Mouse (Mus musculus): Measurements from ENCODE around the gene Adgrl2. TPM values are rescaled to one million over a fixed set of nuclear protein-coding genes. Genes with fewer than 3 reads are reported as not detected.

Gene Adgrl2
- polyA plus RNA-seq, 1 experiment from 2014 or later: 98.1 TPM

DNA sequence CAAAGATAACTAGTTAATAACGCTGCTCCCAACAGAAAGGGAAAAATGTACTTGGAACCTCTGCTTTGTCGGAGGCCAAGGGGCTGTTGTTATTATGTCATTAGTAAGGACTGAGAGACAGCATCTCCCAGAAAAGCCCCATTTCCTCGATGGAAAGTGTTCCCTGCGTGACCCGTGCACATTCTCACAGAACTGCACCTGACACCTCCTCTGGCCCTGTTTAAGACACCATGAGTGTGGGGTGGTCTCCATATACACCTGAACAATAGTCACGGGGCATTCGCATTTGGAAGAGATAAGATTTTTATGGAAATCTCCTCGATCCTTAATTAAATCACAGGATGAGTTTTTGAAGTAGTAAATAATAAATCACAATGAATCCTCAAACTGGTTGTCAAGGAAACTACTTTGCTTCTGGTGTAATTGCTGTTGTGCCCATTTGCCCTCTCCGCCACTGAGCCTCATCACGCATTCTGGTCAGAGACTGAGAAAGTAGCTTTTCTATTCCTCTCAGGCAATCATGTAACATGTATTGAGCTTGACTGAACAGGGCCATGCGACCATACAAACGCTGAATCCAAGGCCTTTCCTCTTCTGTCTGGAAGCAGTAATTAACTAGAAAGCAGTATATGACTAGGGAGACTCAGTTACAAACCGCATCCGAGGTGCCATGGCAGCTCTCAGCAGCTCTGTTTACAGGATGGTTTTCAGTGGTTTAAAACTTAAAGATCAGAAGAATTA lies 77.2 kb downstream of the Adgrl2 start:
- no peak overlapping the region for H3K4me2 ChIP-seq (replicated peaks)
- H3K36me3 ChIP-seq: no peaks in the 10 kb centered on the region
- H3K4me1 ChIP-seq: peaks cover 20% of the 10 kb centered on the region
- H3K9me3 ChIP-seq (replicated peaks): no peaks in the 10 kb centered on the region
- no peak overlapping the region for H3K4me3 ChIP-seq
- H3K27ac ChIP-seq: no peak overlapping the region
- no peak overlapping the region for H3K9ac ChIP-seq
- ATAC-seq (ENCODE audit: low FRiP score): peak; percentile 57; the same call in 1 of the 2 replicates
- H3K27me3 ChIP-seq: no peaks in the 10 kb centered on the region
- 61% methylated on average over 14 of the region's 14 CpGs for WGBS

DNA sequence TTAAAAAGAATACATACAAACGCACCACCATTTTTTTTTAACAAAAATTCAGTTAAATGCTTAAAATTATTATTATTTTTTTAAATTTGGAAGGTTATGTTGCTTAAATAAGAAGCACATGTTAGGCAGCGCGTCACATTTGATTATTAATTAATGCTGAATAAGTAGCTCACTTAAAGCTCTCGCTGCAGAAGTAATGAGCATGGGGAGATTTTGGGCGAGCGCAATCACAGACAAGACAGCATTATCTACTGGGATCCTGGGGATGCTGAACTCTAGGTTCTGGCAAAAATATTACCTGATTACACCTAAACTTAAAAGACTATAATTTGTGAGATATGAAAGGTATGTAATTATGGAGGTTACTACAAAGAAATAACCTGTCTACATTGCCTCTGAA lies 77.8 kb downstream of the Adgrl2 start:
- H3K4me1 ChIP-seq: peaks cover 20% of the 10 kb centered on the region
- no peak overlapping the region for H3K4me2 ChIP-seq (replicated peaks)
- H3K4me3 ChIP-seq: no peak overlapping the region
- H3K9me3 ChIP-seq (replicated peaks): no peaks in the 10 kb centered on the region
- H3K36me3 ChIP-seq: no peaks in the 10 kb centered on the region
- WGBS: 77% methylated on average over 6 of the region's 6 CpGs
- H3K9ac ChIP-seq: no peak overlapping the region
- H3K27me3 ChIP-seq: no peaks in the 10 kb centered on the region
- no peak for ATAC-seq (ENCODE audit: low FRiP score)
- H3K27ac ChIP-seq: no peak overlapping the region

DNA sequence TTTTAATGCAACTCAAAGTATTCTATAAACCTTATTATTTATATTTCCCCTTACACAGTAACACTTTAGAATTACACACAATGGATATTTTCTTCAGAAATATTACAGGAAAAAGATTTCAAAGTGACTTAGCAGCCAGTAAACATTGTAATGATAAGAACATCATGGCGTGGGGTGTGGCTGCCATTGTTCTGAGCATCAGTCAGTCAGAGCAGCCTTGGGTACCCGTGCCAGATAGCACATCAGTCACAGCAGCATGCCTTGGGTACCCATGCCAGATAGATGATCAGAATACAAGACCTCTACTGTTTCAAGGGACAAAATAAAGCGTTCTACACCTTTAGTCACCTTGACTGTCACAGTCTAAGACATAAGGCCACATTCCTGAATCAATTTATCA lies 82.5 kb downstream of the Adgrl2 start:
- H3K4me1 ChIP-seq: peaks cover 13% of the 10 kb centered on the region
- WGBS: 78% methylated on average over 3 of the region's 3 CpGs

DNA sequence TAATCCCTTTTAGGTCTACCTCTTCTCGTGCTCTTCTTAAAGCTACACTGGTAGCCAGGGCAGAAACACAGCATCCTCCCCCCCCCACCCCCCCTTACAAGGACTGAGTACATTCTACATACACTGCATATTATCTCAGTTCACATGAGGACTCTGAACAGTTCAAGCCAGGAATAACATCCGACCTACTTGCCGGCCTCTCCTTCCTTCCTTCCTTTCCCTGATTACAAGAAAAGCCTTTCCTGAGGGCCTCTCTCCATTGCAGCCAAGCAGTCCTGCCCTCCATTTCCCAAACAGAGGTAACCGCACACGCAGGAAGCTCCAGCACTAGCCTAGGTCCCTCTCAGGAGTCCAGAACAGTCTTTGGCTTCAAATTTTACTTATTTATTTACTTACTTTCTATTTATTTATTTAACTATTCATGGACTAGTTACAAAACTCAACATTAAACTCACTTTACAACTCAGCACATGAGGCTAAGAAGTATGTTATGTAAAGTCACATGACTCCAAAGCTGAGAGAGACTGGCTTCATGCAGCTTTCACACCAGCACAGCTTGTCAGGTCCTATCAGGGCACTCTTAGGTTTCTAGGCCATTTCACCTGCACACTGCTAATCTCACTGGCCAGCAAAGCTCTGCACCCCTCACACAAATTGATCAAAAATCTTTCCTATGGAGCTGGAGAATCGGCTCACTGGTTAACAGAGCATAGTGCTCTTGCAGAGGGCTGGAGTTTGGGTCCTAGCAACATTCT lies 83.2 kb downstream of the Adgrl2 start:
- no peaks in the 10 kb centered on the region for H3K36me3 ChIP-seq
- H3K4me1 ChIP-seq: peaks cover 11% of the 10 kb centered on the region
- H3K9ac ChIP-seq: no peak overlapping the region
- no peaks in the 10 kb centered on the region for H3K9me3 ChIP-seq (replicated peaks)
- 86% methylated on average over 6 of the region's 6 CpGs for WGBS
- no peaks in the 10 kb centered on the region for H3K27me3 ChIP-seq
- no peak overlapping the region for H3K4me2 ChIP-seq (replicated peaks)
- no peak overlapping the region for H3K27ac ChIP-seq
- H3K4me3 ChIP-seq: no peak overlapping the region
- ATAC-seq (ENCODE audit: low FRiP score): no peak

More for the DNA sequence above, 82.5 kb downstream of the Adgrl2 start:
- Histone ChIP-seq H3K4me3 (no peak overlapping the region), H3K9me3 (replicated peaks) (no peaks in the 10 kb centered on the region), H3K27me3 (no peaks in the 10 kb centered on the region), H3K27ac (no peak overlapping the region), H3K36me3 (no peaks in the 10 kb centered on the region), H3K9ac (no peak overlapping the region), H3K4me2 (replicated peaks) (no peak overlapping the region)
- no peak for ATAC-seq (ENCODE audit: low FRiP score)

DNA sequence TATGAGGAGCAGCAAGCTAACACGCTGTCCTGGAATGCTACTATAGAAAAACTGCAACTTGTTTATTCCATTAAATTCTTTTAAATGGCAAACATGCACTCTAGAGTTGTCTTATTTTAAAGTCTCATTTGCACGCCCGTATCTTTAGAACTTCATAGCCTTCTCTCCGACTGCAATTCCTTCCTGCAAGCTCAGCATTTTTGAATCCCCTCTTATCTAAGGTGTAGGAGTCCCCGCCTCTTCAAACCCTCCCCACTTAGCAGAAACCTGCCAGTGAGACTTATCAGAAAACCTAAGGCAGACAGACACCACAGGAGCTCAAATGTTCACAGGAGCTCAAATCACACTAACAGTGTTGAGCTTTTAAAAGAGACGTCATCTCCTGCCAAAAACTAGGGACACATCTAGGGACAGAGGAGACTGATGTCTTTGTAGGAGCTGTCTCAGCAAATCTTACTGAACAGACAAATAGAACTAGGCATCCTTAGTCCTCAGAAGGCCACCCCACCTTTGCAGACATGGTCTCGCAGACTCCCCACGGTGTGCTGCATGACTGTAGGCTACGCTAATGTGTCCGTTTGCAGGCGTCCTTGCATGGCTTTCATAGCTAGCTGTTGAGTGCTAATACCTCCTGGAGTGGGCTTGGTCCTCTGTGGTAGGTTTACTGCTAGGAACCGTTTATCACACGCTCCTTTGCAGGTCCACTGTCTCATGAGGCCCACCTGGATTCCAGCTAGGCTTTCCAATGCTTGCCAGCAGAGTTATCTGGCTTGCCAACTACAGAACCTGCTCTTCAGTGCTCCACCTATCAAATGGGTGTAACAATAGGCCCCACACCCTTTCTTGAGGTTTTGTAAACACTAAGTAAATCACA lies 84.2 kb downstream of the Adgrl2 start:
- Histone ChIP-seq H3K9ac (no peak overlapping the region), H3K4me3 (no peak overlapping the region), H3K27ac (no peak overlapping the region), H3K4me1 (peaks cover 10% of the 10 kb centered on the region), H3K36me3 (no peaks in the 10 kb centered on the region), H3K4me2 (replicated peaks) (no peak overlapping the region), H3K9me3 (replicated peaks) (no peaks in the 10 kb centered on the region), H3K27me3 (no peaks in the 10 kb centered on the region)
- 75% methylated on average over 13 of the region's 13 CpGs for WGBS
- 0 out of 2 replicates have a peak, but pooled peaks have one; percentile 18 for ATAC-seq (ENCODE audit: low FRiP score)

DNA sequence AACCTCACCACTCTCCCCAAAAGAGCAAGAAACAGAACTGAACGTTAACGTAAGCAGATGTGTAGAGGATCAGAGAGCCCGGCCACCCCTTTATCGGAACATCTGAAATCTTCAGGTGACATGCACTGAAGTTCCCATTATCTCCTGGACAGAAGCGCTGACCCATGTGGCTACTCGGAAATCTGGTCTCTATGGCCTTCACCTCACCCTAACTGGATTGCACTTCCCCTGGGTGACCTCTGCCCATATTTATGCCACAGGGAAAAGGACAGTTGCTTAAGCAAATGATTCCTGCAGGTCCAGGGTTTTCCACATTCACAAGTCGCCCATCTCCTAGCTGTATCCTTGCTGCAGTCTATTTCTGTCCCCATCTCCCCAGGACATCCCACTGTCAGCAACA lies 84.9 kb downstream of the Adgrl2 start:
- Histone ChIP-seq H3K36me3 (no peaks in the 10 kb centered on the region), H3K27me3 (no peaks in the 10 kb centered on the region), H3K9ac (no peak overlapping the region), H3K4me3 (no peak overlapping the region), H3K27ac (no peak overlapping the region), H3K4me2 (replicated peaks) (no peak overlapping the region), H3K9me3 (replicated peaks) (no peaks in the 10 kb centered on the region), H3K4me1 (peaks cover 10% of the 10 kb centered on the region)
- 77% methylated on average over 7 of the region's 7 CpGs for WGBS
- no peak for ATAC-seq (ENCODE audit: low FRiP score)

DNA sequence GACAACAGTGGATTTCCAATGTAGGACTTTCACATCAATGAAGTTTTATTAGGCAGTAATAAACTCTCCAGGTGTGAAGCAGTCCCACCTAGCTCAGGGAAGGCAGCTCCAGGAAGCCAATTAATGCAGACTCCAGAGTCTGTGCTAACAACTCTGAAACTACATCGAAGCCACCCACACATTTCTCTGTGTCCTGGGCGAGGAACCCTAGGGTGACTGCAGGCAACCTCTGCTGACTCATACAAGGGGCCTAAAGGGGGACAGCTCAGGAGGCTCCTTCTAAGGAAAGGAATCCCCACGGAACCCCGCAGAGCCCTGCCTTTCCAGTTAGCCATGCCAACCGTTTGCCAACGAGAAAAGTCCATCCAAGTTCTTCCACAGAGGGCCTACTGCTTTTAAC lies 90.5 kb downstream of the Adgrl2 start:
- Histone ChIP-seq H3K9me3 (replicated peaks) (no peaks in the 10 kb centered on the region), H3K27me3 (no peaks in the 10 kb centered on the region), H3K4me3 (no peak overlapping the region), H3K4me1 (peaks cover 16% of the 10 kb centered on the region), H3K36me3 (no peaks in the 10 kb centered on the region), H3K9ac (no peak overlapping the region), H3K27ac (no peak overlapping the region), H3K4me2 (replicated peaks) (no peak overlapping the region)
- ATAC-seq (ENCODE audit: low FRiP score): no peak
- 43% methylated on average over 6 of the region's 6 CpGs for WGBS

DNA sequence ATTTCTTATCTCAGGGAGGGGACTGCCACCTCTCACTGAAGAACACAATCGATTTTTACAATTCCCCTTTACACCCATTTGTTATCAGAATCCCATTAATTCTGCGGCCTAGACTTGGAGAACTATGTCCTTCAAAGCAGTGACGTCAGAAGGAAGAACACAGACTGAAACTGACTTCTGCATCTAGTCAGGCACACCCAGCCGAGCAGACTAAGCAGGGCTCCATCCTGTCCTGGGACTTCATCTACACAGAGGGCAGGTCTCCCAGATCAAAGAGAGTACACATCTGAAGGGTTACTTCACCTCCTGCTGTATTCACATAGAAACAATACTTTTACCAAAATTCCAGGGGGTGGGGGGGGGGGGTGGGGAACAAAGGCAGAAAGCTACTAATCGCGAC lies 90.9 kb downstream of the Adgrl2 start:
- 43% methylated on average over 6 of the region's 6 CpGs for WGBS
- Histone ChIP-seq H3K4me2 (replicated peaks) (no peak overlapping the region), H3K36me3 (no peaks in the 10 kb centered on the region), H3K4me1 (peaks cover 16% of the 10 kb centered on the region), H3K4me3 (no peak overlapping the region), H3K27ac (no peak overlapping the region), H3K9ac (no peak overlapping the region), H3K27me3 (no peaks in the 10 kb centered on the region), H3K9me3 (replicated peaks) (no peaks in the 10 kb centered on the region)
- no peak for ATAC-seq (ENCODE audit: low FRiP score)

DNA sequence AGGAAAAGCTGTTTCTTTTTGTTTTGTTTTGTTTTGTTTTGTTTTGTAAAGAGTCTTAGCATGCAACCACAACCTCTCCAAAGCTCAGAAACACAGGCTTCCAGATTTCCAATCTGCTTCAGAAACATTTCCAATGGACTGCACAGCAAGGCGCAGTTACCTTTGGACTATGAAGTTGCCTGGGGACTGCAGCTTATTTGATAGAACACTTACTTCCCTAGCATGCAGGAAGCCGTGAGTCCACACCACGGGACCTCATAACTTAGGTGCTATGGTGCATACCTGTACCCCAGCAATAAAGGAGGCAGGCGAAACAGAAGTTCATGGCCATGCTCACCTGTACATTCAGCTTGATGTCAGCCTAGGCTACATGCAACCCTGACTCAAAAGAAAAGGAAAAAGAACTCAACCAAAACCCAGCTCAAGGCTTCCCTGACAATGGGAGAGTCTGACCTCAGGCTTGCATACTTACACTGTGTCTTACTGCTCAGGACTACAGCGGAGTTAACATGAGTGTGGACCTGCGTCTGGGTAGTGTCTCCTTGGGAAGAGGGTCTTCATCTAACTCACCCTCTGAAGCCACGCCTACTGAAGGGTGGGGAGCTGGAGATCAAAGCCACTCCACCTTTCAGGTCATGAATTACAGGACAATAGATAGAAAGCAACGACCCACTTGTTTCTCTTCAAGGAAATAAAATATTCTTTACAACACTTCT lies 91.7 kb downstream of the Adgrl2 start:
- no peak overlapping the region for H3K9ac ChIP-seq
- H3K27ac ChIP-seq: no peak overlapping the region
- no peaks in the 10 kb centered on the region for H3K27me3 ChIP-seq
- WGBS: 86% methylated on average over 8 of the region's 8 CpGs
- H3K4me3 ChIP-seq: no peak overlapping the region
- no peaks in the 10 kb centered on the region for H3K9me3 ChIP-seq (replicated peaks)
- ATAC-seq (ENCODE audit: low FRiP score): no peak
- peaks cover 16% of the 10 kb centered on the region for H3K4me1 ChIP-seq
- H3K4me2 ChIP-seq (replicated peaks): no peak overlapping the region
- no peaks in the 10 kb centered on the region for H3K36me3 ChIP-seq

DNA sequence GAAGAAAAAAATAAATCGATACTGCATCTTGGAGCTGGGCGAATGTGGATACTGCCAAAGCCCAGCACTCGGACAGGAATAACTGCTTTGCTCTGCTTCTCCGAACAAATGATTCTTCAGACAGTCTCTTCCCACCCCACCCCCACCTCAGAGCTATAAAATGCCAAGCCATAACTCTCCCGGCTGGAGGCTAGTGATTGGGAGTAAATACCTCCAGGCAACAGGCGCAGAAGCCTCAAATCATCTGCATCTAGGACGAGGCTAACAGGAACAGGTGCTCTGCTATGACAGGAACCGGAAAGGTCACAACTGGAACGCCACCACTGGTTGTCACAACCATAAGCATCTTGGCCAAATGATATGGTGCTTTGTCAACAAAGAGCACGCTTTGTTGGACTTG lies 94.1 kb downstream of the Adgrl2 start:
- peaks cover 16% of the 10 kb centered on the region for H3K4me1 ChIP-seq
- H3K27ac ChIP-seq: no peak overlapping the region
- no peak overlapping the region for H3K9ac ChIP-seq
- WGBS: 59% methylated on average over 10 of the region's 10 CpGs
- H3K36me3 ChIP-seq: no peaks in the 10 kb centered on the region
- no peaks in the 10 kb centered on the region for H3K27me3 ChIP-seq
- ATAC-seq (ENCODE audit: low FRiP score): no peak
- H3K9me3 ChIP-seq (replicated peaks): no peaks in the 10 kb centered on the region
- no peak overlapping the region for H3K4me3 ChIP-seq
- H3K4me2 ChIP-seq (replicated peaks): no peak overlapping the region

DNA sequence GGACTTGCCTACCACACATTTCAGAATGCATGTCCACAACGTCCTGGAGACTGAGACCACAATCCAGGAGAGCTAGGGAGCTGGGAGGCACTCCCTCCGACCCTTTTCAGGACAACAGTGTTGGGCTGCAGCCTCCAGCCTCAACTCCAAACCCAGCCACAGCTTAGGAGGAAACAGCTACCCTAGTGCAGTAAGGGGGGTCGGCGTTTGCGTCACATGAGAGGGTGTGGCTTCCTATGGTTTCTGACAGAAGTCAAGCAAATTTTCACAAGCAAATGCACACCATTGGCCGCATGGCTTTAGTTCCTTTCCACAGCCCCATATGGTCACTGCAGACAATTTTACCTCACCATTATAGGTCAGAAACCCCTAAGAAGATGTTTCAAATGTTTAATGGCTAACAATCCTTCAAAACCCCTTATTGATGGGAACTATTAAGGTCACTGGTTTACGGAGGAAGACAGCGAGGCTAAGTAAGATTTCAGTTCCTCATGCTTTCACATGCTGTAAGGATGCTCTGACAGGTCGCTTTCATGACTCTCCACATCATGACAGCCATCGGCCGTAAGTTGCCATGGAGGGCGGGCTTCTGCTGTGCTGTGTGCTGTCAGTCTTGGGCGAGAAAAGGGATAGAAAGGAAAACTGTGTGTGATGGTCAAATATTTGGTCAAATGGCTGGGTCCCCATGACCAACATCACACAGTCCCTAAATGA lies 94.8 kb downstream of the Adgrl2 start:
- 85% methylated on average over 13 of the region's 13 CpGs for WGBS
- Histone ChIP-seq H3K27me3 (no peaks in the 10 kb centered on the region), H3K27ac (no peak overlapping the region), H3K4me3 (no peak overlapping the region), H3K4me2 (replicated peaks) (no peak overlapping the region), H3K9me3 (replicated peaks) (no peaks in the 10 kb centered on the region), H3K4me1 (peaks cover 16% of the 10 kb centered on the region), H3K9ac (no peak overlapping the region), H3K36me3 (no peaks in the 10 kb centered on the region)
- no peak; the same call in 1 of the 2 replicates for ATAC-seq (ENCODE audit: low FRiP score)

All from hindbrain, embryonic 12.5 days (tissue).